Mouse (Mus musculus) G1E (cell line): ENCODE measurements at regions not wholly inside any gene's neighbourhood (a gene's known extent, or its start where the extent isn't known, plus 50 kb on each side); places are given as distances from the start of the nearest gene placed in this dataset.

ENCODE experiments used
- CTCF ChIP-seq: IDR thresholded peaks from 2 replicates; pipeline ENCODE4 v1.5.1; 2012; ENCODE audit warnings: low read depth, low read length, inconsistent platforms, mixed read lengths
- GATA1 ChIP-seq: IDR thresholded peaks from 2 replicates; pipeline ENCODE4 v1.6.1; 2012; ENCODE audit warnings: borderline replicate concordance, low read length, inconsistent platforms, mixed read lengths

DNA sequence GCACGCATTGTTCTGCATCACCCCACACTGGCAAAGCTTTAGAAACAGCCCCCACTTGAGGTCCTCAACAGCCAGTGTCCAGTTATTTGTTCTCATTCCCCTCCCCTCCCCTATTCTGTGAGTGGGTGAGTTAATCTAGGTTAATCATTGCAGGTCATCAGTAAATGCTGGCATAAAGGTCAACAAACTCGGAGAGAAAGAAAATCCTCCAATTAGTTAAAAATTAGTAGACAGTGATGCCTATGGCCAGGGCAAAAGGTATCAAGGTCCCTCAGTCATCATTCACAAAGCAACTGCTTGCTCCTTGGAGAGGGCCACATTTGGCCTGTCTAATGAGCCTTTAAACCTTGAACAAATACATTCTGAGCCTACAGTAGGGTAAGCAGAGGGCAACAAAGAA lies 105.3 kb upstream of the Dynlrb2 start:
- TF ChIP-seq CTCF = no peak
- no peak for TF ChIP-seq GATA1
